Mouse (Mus musculus) megakaryocyte-erythroid progenitor cell, adult 5 weeks (primary cell): ENCODE results near the gene 6430571L13Rik. TPM values are rescaled to one million over a fixed set of nuclear protein-coding genes. Genes with fewer than 3 reads are reported as not detected.

ENCODE experiments used
- polyA plus RNA-seq: library from polyadenylated mRNA; stranded (reverse); fragments of >175 nt; gene quantifications from 2 replicates; pipeline ENCODE4 v1.2.3, GENCODE M21; 2012

6430571L13Rik gene
- polyA plus RNA-seq, result 0.34 and 0.41 TPM in 2 replicates

GRCm38 (mm10) chr9:107340267-107340859, at the start of gene 6430571L13Rik:
Gene 6430571L13Rik (plus strand): TSS chr9:107340602.

GRCm38 (mm10) chr9:107296016-107296040, 44.6 kb upstream of the 6430571L13Rik start, which contains the start of gene Cish:
Gene Cish (plus strand): TSS chr9:107296026.

GRCm38 (mm10) chr9:107338172-107338883, 2.1 kb upstream of the 6430571L13Rik start, which contains the start of gene Hemk1:
Gene Hemk1 (minus strand): TSS chr9:107338350.

GRCm38 (mm10) chr9:107399491-107399971, 59.1 kb downstream of the 6430571L13Rik start, which contains the start of gene Cacna2d2:
Gene Cacna2d2 (plus strand): TSS chr9:107399612.

Other genes starting within 250 kb of the 6430571L13Rik start
- 0.37 and 1.5 TPM in 2 replicates for gene Dock3, start 108.7 kb upstream of the 6430571L13Rik start, polyA plus RNA-seq
- 114 and 152 TPM in 2 replicates for gene Mapkapk3, start 50.7 kb upstream of the 6430571L13Rik start, polyA plus RNA-seq
- gene Cish, start 44.6 kb upstream of the 6430571L13Rik start, polyA plus RNA-seq, result 39.8 and 41.4 TPM in 2 replicates
- 2.8 and 3.5 TPM in 2 replicates for gene Hemk1, start 2.3 kb upstream of the 6430571L13Rik start, polyA plus RNA-seq
- gene Cacna2d2, start 59.0 kb downstream of the 6430571L13Rik start, polyA plus RNA-seq, result 1.7 and 2.1 TPM in 2 replicates
- gene Tmem115, start 193.3 kb downstream of the 6430571L13Rik start, polyA plus RNA-seq, result 30.5 and 30.9 TPM in 2 replicates
- gene Cyb561d2, start 201.6 kb downstream of the 6430571L13Rik start, polyA plus RNA-seq, result 17.6 and 21.3 TPM in 2 replicates
- 0.73 and 1.6 TPM in 2 replicates for gene Nprl2, start 201.6 kb downstream of the 6430571L13Rik start, polyA plus RNA-seq
- gene Zmynd10, start 206.7 kb downstream of the 6430571L13Rik start, polyA plus RNA-seq, result 0.65 and 0.95 TPM in 2 replicates
- gene Rassf1, start 211.0 kb downstream of the 6430571L13Rik start, polyA plus RNA-seq, result 41.8 and 45.8 TPM in 2 replicates
- 8.9 and 11.0 TPM in 2 replicates for gene Tusc2, start 222.7 kb downstream of the 6430571L13Rik start, polyA plus RNA-seq
- gene Hyal2, start 227.3 kb downstream of the 6430571L13Rik start, polyA plus RNA-seq, result 11.0 and 18.3 TPM in 2 replicates
- gene Hyal1, start 236.3 kb downstream of the 6430571L13Rik start, polyA plus RNA-seq, result 2.8 and 3.0 TPM in 2 replicates
- 57.1 and 59.8 TPM in 2 replicates for gene Naa80, start 238.3 kb downstream of the 6430571L13Rik start, polyA plus RNA-seq
- gene Hyal3, start 240.2 kb downstream of the 6430571L13Rik start, polyA plus RNA-seq, result 0.47 and 0.67 TPM in 2 replicates
- gene Ifrd2, start 247.0 kb downstream of the 6430571L13Rik start, polyA plus RNA-seq, result 99.4 and 110 TPM in 2 replicates